Mouse (Mus musculus): Measurements from ENCODE around the gene Lrp11.

DNA sequence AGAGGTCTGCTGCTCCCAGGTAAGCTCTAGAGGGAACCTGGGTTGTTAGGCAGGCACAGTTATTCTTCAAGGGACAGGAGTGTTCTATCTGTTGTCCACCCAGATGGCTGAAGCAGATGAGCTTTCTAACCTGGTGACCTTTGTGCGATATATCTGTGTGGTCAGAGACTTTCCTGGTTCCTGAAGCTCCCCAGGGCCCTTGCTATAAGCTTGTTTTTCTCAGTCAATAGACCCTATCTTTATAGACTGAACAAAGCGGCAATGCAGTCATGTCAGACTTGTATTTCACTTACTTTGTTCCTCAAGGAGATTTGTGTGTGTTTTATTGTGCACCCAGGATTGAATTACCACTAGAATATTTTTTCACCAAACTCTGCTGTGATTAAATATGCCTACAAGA, 61.5 kb downstream of the Lrp11 start:
- no peak for TF ChIP-seq CTCF (IDR thresholded peaks at IDR 0.05; ENCODE audit: low read depth)
- TF ChIP-seq EP300 (IDR thresholded peaks at IDR 0.05; ENCODE audit: low read depth), result no peak

Data from liver, postnatal 0 days (tissue).